Mouse (Mus musculus): ENCODE data around the gene Lysmd1. TPM values are rescaled to one million over a fixed set of nuclear protein-coding genes. Genes with fewer than 3 reads are reported as not detected.
A peak's percentile ranks its signal among the peaks of the same experiment; 100 is the strongest.
"Not testable (repeated sequence)": the region's sequence is repeated elsewhere in the genome, so short reads cannot be mapped to it uniquely, and the experiment has no call there.

Gene Lysmd1
- 31.7 and 34.7 TPM in 2 replicates for polyA plus RNA-seq (2014; fragmentation: Nextera tagmentation; extraction: Ambion mirVana)

DNA sequence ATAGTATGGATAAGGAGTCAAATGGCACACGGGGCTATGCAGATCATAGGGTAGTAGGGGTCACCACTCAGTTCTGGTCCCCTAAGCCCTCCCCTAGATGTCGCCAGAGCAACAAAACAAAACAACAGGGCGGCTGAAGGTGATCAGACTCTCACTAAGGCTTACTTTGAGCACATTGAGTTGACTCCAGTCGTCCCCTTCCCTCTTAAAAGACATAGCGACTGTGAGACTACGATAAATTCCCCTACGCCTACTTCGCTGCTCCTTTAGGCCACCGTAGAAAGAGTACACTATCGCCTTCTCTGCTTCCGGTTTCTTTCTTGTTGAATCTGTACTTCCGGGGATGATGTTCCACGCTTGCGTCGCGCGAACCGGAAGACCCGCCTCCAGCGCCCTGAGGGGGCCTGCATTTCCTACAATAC lies at the start of gene Lysmd1, which contains the start of gene Scnm1:
TSS of gene Lysmd1 (plus strand) at position 409 of the 422 bp plus-strand sequence.
TSS of gene Scnm1 (minus strand) at position 332 of the 422 bp plus-strand sequence.
- Histone ChIP-seq H3K4me2 (ENCODE audit: low read length) (peak within 1 kb of the TSS; percentile 73), H3K4me1 (ENCODE audit: control insufficient read depth, insufficient read depth, low read length) (peaks cover 17% of the 10 kb centered on the region), H3K9ac (replicated peaks; ENCODE audit: low read length) (peak within 1 kb of the TSS; percentile 59), H3K27me3 (ENCODE audit: control insufficient read depth, insufficient read depth, low read length) (no peaks in the 10 kb centered on the region), H3K4me3 (replicated peaks; ENCODE audit: low read depth, low read length) (peak within 1 kb of the TSS; percentile 52), H3K36me3 (ENCODE audit: control insufficient read depth, insufficient read depth, low read length) (peaks cover 26% of the 10 kb centered on the region), H3K27ac (replicated peaks; ENCODE audit: low read depth, low read length) (peak within 1 kb of the TSS; percentile 62), H3K9me3 (ENCODE audit: control insufficient read depth, low read length) (no peaks in the 10 kb centered on the region)
- under 1% methylated on average over 20 of the region's 20 CpGs for WGBS
- ATAC-seq (ENCODE audit: low FRiP score, low TSS enrichment) (peak; percentile 92), DNase-seq (peak; percentile 97)

DNA sequence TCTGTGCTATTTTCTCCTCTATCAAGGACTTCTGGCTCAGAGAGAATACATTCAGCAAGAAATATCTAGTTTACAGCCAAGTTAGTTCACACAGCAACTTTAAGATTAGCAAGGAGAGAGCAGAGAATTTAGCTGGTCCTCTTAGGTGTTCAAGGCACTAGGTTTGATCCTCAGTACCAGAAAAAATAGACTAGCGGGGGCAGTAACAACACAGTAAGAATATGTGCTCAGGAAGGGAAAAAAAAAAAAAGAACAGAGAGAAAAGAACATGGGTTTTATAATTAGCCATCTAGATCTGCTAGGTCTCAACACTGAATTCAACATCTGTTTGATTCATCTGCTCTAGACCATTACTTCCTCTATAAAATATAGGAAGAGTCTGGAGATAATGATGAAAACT lies 45.8 kb upstream of the Lysmd1 start:
- ATAC-seq (ENCODE audit: low FRiP score, low TSS enrichment), result no peak
- Histone ChIP-seq H3K4me2 (ENCODE audit: low read length) (no peak overlapping the region), H3K9me3 (ENCODE audit: control insufficient read depth, low read length) (no peaks in the 10 kb centered on the region), H3K36me3 (ENCODE audit: control insufficient read depth, insufficient read depth, low read length) (no peaks in the 10 kb centered on the region), H3K4me1 (ENCODE audit: control insufficient read depth, insufficient read depth, low read length) (no peaks in the 10 kb centered on the region), H3K4me3 (replicated peaks; ENCODE audit: low read depth, low read length) (no peak overlapping the region), H3K9ac (replicated peaks; ENCODE audit: low read length) (no peak overlapping the region), H3K27me3 (ENCODE audit: control insufficient read depth, insufficient read depth, low read length) (no peaks in the 10 kb centered on the region), H3K27ac (replicated peaks; ENCODE audit: low read depth, low read length) (no peak overlapping the region)
- DNase-seq, result no peak
- WGBS, result 94% methylated on average over 1 of the region's 1 CpGs

DNA sequence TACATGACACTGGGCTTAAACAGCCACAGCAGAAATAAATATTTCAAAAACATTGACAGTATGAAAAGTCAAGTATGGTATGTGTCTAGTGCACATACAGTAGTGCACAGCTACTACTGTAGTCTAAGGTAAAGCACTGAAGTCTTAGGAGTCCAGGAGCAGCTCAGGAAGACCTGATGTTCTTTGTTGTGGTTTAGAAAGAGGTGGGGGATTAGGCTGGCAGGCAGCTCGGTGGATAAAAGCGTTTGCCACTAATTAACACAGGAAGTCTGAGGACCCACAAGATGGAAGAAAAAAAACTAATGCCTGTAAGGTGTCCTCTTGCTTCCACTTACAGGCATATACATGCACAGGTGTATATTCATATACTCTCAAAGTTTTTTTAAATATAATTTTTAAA lies 33.0 kb upstream of the Lysmd1 start:
- ATAC-seq (ENCODE audit: low FRiP score, low TSS enrichment) (no peak), DNase-seq (no peak)
- Histone ChIP-seq H3K9ac (replicated peaks; ENCODE audit: low read length) (no peak overlapping the region), H3K36me3 (ENCODE audit: control insufficient read depth, insufficient read depth, low read length) (peaks cover 20% of the 10 kb centered on the region), H3K9me3 (ENCODE audit: control insufficient read depth, low read length) (no peaks in the 10 kb centered on the region), H3K4me3 (replicated peaks; ENCODE audit: low read depth, low read length) (no peak overlapping the region), H3K4me1 (ENCODE audit: control insufficient read depth, insufficient read depth, low read length) (peaks cover 11% of the 10 kb centered on the region), H3K4me2 (ENCODE audit: low read length) (no peak overlapping the region), H3K27me3 (ENCODE audit: control insufficient read depth, insufficient read depth, low read length) (no peaks in the 10 kb centered on the region), H3K27ac (replicated peaks; ENCODE audit: low read depth, low read length) (no peak overlapping the region)
- 41% methylated on average over 2 of the region's 2 CpGs for WGBS

DNA sequence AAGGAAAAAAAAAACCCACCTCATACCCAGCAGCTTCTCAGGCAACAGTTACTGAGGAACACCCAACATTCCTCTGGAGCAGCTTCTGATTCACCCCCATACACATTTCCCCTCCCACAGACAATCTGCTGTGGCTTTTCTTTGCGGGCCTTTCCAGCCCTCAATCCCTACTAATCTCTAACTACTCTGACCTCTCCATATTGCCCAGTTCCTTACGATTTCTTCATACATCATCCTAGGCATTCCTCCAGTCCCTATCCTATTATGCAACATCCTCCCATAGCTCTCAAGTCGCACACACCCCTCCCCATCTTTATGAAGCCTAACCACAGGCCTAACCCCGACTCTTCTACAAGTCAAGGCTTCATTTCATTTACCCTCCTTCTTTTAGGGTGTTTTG lies 28.8 kb upstream of the Lysmd1 start:
- no peaks in the 10 kb centered on the region for H3K9me3 ChIP-seq (ENCODE audit: control insufficient read depth, low read length)
- H3K4me2 ChIP-seq (ENCODE audit: low read length), result peak overlapping the region; percentile 80
- no peaks in the 10 kb centered on the region for H3K27me3 ChIP-seq (ENCODE audit: control insufficient read depth, insufficient read depth, low read length)
- peak overlapping the region; percentile 73 for H3K4me3 ChIP-seq (replicated peaks; ENCODE audit: low read depth, low read length)
- peaks cover 11% of the 10 kb centered on the region for H3K4me1 ChIP-seq (ENCODE audit: control insufficient read depth, insufficient read depth, low read length)
- peaks cover 10% of the 10 kb centered on the region; the same call in 1 of the 2 replicates for H3K36me3 ChIP-seq (ENCODE audit: control insufficient read depth, insufficient read depth, low read length)
- H3K9ac ChIP-seq (replicated peaks; ENCODE audit: low read length), result peak overlapping the region; percentile 92
- DNase-seq, result no peak
- ATAC-seq (ENCODE audit: low FRiP score, low TSS enrichment), result no peak
- 80% methylated on average over 4 of the region's 4 CpGs for WGBS
- no peak overlapping the region for H3K27ac ChIP-seq (replicated peaks; ENCODE audit: low read depth, low read length)

DNA sequence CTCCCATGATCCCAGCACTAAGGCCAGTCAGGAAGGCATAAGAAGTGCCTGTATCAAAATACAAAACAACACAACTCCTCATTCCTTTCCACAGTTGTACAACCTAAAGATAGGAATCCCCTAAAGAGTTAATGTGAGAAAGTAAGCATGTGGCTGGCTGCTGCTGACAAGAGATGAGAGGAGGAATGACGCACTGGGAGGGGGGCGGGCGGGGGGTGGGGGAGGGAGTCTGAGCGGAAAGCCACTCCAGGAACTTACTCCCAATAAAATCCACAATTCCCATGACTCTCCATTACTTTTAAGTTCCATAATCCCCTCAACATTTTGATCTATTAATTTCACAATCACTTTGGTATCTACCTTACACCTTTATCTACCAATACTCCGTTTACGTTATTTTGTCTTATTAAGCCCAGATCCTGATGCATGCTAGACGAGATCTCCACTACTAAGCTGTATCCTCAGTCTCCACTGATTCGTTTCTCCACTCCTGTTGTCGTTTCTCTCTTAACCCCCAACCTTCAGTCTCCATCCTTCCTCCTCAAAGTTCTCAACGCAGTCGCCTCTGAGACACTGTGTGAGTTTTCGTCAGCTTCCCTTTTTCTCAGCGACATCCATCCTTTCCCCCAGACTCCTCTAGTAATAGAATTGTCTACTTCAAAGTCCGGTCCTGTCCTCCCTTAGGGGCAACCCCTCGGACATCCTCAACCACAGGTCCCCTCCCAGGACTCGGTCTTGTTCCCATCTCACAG lies 28.1 kb upstream of the Lysmd1 start:
- Histone ChIP-seq H3K4me1 (ENCODE audit: control insufficient read depth, insufficient read depth, low read length) (peaks cover 11% of the 10 kb centered on the region), H3K27ac (replicated peaks; ENCODE audit: low read depth, low read length) (peak overlapping the region; percentile 78), H3K4me3 (replicated peaks; ENCODE audit: low read depth, low read length) (peak overlapping the region; percentile 73), H3K4me2 (ENCODE audit: low read length) (peak overlapping the region; percentile 80), H3K27me3 (ENCODE audit: control insufficient read depth, insufficient read depth, low read length) (no peaks in the 10 kb centered on the region), H3K9ac (replicated peaks; ENCODE audit: low read length) (peak overlapping the region; percentile 92), H3K36me3 (ENCODE audit: control insufficient read depth, insufficient read depth, low read length) (peaks cover 10% of the 10 kb centered on the region; the same call in 1 of the 2 replicates), H3K9me3 (ENCODE audit: control insufficient read depth, low read length) (no peaks in the 10 kb centered on the region)
- DNase-seq (peak; percentile 2), ATAC-seq (ENCODE audit: low FRiP score, low TSS enrichment) (no peak)
- under 1% methylated on average over 16 of the region's 16 CpGs for WGBS

DNA sequence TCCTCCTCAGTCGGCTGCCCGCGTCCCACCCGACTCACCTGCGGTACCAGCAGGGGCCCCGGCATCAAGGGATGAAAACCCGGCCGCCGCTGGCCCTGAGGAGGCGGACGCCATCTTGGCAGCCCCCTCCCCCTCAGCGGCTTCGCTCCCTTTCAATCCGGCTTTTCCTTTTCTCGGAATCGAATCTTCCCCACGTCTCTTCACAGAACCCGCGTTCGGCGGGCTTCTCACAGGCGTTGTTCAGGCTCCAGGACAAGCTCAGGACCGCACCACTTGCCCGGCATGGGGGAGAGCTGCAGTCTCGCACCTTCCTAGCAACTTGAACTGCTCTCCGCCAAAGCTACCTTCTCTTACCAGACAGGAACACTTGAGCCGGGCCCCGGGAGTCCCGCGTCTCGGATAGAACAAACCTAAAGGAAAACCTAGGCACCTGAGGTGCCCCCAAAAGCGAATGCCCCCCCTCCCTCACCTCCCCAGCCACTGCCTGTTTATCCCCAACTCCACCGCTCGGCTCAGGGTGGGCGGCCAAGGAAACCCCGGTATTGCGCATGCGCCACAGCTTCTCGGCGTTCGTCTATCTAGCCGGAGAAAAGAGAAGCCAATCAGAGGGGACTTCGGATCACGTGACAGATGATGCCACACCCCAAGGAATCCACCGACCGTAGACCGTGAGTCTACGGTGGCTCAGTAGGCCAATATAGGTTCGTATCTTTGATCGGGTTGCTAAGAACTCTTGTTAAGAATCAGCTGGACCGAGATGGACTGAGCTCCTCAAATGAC lies 27.4 kb upstream of the Lysmd1 start, which contains the start of gene Pip5k1a:
TSS of gene Pip5k1a (minus strand) at position 593 of the 780 bp plus-strand sequence.
- H3K4me1 ChIP-seq (ENCODE audit: control insufficient read depth, insufficient read depth, low read length), result peaks cover 11% of the 10 kb centered on the region
- DNase-seq, result peak; percentile 99
- H3K36me3 ChIP-seq (ENCODE audit: control insufficient read depth, insufficient read depth, low read length), result peaks cover 5% of the 10 kb centered on the region; the same call in 1 of the 2 replicates
- peak within 1 kb of the TSS; percentile 73 for H3K4me3 ChIP-seq (replicated peaks; ENCODE audit: low read depth, low read length)
- under 1% methylated on average over 51 of the region's 51 CpGs for WGBS
- H3K9ac ChIP-seq (replicated peaks; ENCODE audit: low read length), result peak within 1 kb of the TSS; percentile 92
- no peaks in the 10 kb centered on the region for H3K27me3 ChIP-seq (ENCODE audit: control insufficient read depth, insufficient read depth, low read length)
- no peaks in the 10 kb centered on the region for H3K9me3 ChIP-seq (ENCODE audit: control insufficient read depth, low read length)
- ATAC-seq (ENCODE audit: low FRiP score, low TSS enrichment), result peak; percentile 92
- peak within 1 kb of the TSS; percentile 78 for H3K27ac ChIP-seq (replicated peaks; ENCODE audit: low read depth, low read length)
- peak within 1 kb of the TSS; percentile 80 for H3K4me2 ChIP-seq (ENCODE audit: low read length)

DNA sequence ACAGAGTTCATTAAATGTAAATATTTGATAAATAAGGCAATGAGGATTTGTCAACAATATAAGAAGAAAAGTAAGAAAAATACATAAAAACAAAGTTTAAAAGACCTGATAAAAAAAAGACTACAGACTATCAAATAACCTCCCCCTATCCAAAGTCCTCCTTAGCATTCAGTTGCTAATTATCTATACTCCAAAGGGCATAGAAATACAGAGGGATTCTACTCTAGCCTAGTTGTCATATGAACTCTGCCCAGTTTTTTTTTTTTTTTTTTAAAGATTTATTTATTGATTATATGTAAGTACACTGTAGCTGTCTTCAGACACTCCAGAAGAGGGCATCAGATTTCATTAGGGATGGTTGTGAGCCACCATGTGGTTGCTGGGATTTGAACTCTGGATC lies 26.6 kb upstream of the Lysmd1 start:
- not testable (repeated sequence) for DNase-seq; ATAC-seq (ENCODE audit: low FRiP score, low TSS enrichment); H3K27me3 ChIP-seq (ENCODE audit: control insufficient read depth, insufficient read depth, low read length); H3K9me3 ChIP-seq (ENCODE audit: control insufficient read depth, low read length); H3K36me3 ChIP-seq (ENCODE audit: control insufficient read depth, insufficient read depth, low read length); H3K9ac ChIP-seq (replicated peaks; ENCODE audit: low read length)
- H3K27ac ChIP-seq (replicated peaks; ENCODE audit: low read depth, low read length), result peak overlapping the region; percentile 78; the same call in 1 of the 2 replicates
- peak overlapping the region; percentile 73 for H3K4me3 ChIP-seq (replicated peaks; ENCODE audit: low read depth, low read length)
- peak overlapping the region; percentile 67 for H3K4me2 ChIP-seq (ENCODE audit: low read length)
- peaks cover 17% of the 10 kb centered on the region for H3K4me1 ChIP-seq (ENCODE audit: control insufficient read depth, insufficient read depth, low read length)

DNA sequence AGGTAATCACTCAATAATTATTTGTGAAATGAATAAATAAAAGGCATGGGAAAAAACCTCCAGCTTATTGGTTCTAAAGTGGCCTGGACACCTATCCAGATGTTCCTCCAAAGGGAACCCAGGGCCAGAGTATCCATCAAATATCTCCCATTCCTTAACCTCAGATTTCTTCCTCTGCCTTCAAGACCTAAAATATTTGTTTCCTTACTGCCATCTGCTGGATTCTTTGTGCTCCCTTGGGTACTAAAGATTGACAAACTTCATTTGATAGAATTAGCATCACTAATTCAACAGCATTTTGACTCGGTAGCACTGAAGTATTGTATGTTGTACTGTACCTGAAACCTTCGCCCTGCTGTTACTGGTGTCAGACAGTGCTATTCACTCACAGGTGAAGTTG lies 26.0 kb upstream of the Lysmd1 start:
- no peak overlapping the region for H3K9ac ChIP-seq (replicated peaks; ENCODE audit: low read length)
- WGBS, result 78% methylated on average over 2 of the region's 2 CpGs
- peaks cover 22% of the 10 kb centered on the region for H3K4me1 ChIP-seq (ENCODE audit: control insufficient read depth, insufficient read depth, low read length)
- no peak overlapping the region for H3K27ac ChIP-seq (replicated peaks; ENCODE audit: low read depth, low read length)
- ATAC-seq (ENCODE audit: low FRiP score, low TSS enrichment), result no peak
- peak; percentile 31 for DNase-seq
- H3K4me2 ChIP-seq (ENCODE audit: low read length), result no peak overlapping the region
- no peak overlapping the region for H3K4me3 ChIP-seq (replicated peaks; ENCODE audit: low read depth, low read length)
- H3K36me3 ChIP-seq (ENCODE audit: control insufficient read depth, insufficient read depth, low read length), result 0 out of 2 replicates have a peak, but pooled peaks cover 3% of the 10 kb centered on the region
- no peaks in the 10 kb centered on the region for H3K27me3 ChIP-seq (ENCODE audit: control insufficient read depth, insufficient read depth, low read length)
- no peaks in the 10 kb centered on the region for H3K9me3 ChIP-seq (ENCODE audit: control insufficient read depth, low read length)
